Mouse (Mus musculus): ENCODE measurements around the gene Col5a1. TPM values are rescaled to one million over a fixed set of nuclear protein-coding genes. Genes with fewer than 3 reads are reported as not detected.

Col5a1 gene
- 10 to 100 TPM in 1 of 26 experiments, under 1 TPM in 22, not detected in 3; 0.07 to 54.1 (median 0.20) TPM for total RNA-seq (2018; cell fraction: chromatin; rRNA removed)
- total RNA-seq (2018; cell fraction: cytosol; rRNA removed): under 1 TPM in 7 of 26 experiments, not detected in 19; under 0.01 to 0.10 (median under 0.01) TPM
- total RNA-seq (2018; cell fraction: nucleus; rRNA removed): 1 to 10 TPM in 1 of 26 experiments, under 1 TPM in 8, not detected in 17; 0.04 to 9.9 (median 0.08) TPM
- 0.03 to 0.09 TPM in 2 of 3 replicates, not detected in the other for polyA plus RNA-seq (2018)

DNA sequence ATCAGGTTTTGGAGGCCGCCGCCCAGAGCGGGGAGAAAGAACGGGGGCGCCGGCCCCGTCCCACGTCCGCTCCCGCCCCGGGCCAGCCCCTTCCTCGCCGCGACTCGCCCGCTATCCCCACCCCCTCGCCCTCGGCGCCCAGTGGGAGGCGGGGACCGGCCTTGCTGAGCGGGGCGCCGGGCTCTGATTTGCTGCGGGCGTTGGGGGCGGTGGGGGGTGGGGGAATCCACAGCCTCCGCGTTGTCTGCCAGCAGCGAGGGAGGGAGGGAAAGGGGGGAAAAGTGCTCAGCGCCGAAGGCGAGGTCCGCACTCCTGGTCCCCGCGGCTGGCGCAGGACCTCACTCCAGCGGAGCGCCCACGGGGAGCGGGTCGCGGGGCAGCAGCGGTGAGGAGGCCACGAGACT lies at the start of gene Col5a1:
Col5a1 (plus strand) TSS at position 278 of the 404 bp plus-strand sequence.
- Histone ChIP-seq H3K36me3 (ENCODE audit: inconsistent target) (no peaks in the 10 kb centered on the region), H3K27ac (no peak within 1 kb of the TSS), H3K79me2 (ENCODE audit: inconsistent target) (no peaks in the 10 kb centered on the region), H3K4me3 (ENCODE audit: inconsistent target) (no peak within 1 kb of the TSS)
- WGBS (ENCODE audit: missing documents): 3% methylated on average over 21 of the region's 45 CpGs

DNA sequence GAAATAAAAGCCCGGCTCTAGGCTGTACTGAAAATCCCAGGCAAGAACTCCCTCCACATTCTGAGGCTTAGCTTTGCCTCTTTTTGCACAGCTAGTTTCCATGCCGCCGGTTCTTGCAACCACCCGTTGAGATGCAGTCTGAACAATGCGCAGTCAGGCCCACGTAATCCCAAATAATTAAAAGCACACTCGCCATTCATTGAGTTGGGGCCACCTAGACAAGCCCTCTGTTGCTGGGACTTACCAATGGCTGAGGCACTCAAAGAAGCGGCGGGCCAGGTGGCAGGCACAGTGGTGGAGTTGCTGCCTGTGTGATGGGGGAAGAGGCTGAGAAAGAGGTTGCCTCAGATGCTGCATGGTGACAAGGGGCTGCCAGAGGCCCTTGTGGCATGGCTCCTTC lies 48.1 kb upstream of the Col5a1 start:
- H3K27ac ChIP-seq: no peak overlapping the region
- WGBS (ENCODE audit: missing documents): 90% methylated on average over 6 of the region's 9 CpGs
- no peak overlapping the region for H3K4me3 ChIP-seq (ENCODE audit: inconsistent target)
- H3K36me3 ChIP-seq (ENCODE audit: inconsistent target): no peaks in the 10 kb centered on the region
- H3K79me2 ChIP-seq (ENCODE audit: inconsistent target): no peaks in the 10 kb centered on the region

- H3K27ac ChIP-seq: no peak overlapping the region
- H3K79me2 ChIP-seq (ENCODE audit: inconsistent target): no peaks in the 10 kb centered on the region
- 81% methylated on average over 3 of the region's 3 CpGs for WGBS (ENCODE audit: missing documents)
- H3K4me3 ChIP-seq (ENCODE audit: inconsistent target): no peak overlapping the region
- no peaks in the 10 kb centered on the region for H3K36me3 ChIP-seq (ENCODE audit: inconsistent target)
These were observed 45.3 kb upstream of the Col5a1 start for GRCm38 (mm10) chr2:27840890-27841289.

DNA sequence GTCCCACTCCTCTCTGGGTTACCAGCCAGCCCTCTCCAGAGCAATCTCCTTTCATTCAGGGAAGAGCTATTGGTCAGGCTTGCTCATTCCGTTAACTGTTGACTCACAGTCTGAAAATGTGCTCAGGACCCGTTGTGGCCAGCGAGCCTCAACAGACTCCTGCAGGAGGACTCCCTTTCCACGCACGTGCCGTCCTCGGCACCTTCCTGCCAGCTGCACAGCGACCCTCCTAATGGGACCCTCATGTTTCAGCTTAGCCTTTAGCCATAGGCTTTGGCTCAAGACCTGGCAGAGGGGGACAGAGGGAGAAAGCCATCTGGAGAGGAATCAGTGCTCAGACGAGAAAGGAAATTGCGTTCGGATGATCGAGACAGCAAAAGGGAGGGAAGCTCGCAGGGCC lies 43.3 kb upstream of the Col5a1 start:
- H3K4me3 ChIP-seq (ENCODE audit: inconsistent target): no peak overlapping the region
- WGBS (ENCODE audit: missing documents): 82% methylated on average over 11 of the region's 13 CpGs
- H3K36me3 ChIP-seq (ENCODE audit: inconsistent target): no peaks in the 10 kb centered on the region

DNA sequence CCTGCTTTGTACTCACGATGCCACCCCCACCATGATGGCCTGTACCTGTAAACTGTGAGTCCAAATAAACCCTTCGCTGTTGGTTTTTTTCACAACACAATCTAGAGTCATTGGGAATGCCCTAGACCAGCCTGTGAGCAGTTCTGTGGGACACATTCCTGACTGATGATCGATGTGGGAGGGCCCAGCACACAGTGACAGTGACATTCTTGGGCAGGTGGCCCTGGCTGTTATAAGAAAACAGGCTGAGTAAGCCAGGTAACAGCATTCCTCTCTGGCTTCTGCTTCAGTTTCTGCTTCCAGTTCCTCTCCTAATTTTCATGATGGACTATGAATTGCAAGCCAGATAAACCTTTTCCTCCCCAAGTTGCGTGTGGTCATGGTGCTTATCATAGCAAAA lies 41.3 kb upstream of the Col5a1 start:
- Histone ChIP-seq H3K79me2 (ENCODE audit: inconsistent target) (no peaks in the 10 kb centered on the region), H3K27ac (no peak overlapping the region), H3K4me3 (ENCODE audit: inconsistent target) (no peak overlapping the region), H3K36me3 (ENCODE audit: inconsistent target) (no peaks in the 10 kb centered on the region)
- WGBS (ENCODE audit: missing documents): 89% methylated on average over 4 of the region's 4 CpGs

More for the DNA sequence above, 43.3 kb upstream of the Col5a1 start:
- Histone ChIP-seq H3K79me2 (ENCODE audit: inconsistent target) (no peaks in the 10 kb centered on the region), H3K27ac (no peak overlapping the region)

DNA sequence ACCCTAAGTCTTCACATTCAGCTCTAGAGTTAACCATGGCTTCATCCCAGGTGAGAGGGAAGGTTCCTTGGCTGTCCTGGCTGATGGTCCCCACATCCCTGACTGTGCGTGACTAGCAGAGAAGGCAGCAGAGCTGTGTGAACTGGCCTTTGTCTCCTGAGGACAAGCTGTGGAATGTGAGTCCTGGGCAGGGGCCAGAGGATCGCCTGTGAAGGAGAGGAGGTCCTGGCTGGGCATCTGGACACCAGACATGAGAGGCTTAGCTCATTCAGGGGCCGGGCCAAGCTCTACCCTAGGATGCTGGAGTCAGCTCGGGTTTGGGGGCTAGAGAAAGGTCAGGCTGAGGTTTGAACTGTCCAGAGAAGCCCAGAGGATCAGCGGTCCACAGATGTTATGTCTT lies 39.2 kb upstream of the Col5a1 start:
- Histone ChIP-seq H3K79me2 (ENCODE audit: inconsistent target) (no peaks in the 10 kb centered on the region), H3K36me3 (ENCODE audit: inconsistent target) (no peaks in the 10 kb centered on the region), H3K4me3 (ENCODE audit: inconsistent target) (no peak overlapping the region), H3K27ac (no peak overlapping the region)
- WGBS (ENCODE audit: missing documents): 77% methylated on average over 4 of the region's 5 CpGs

GRCm38 (mm10) chr2:27847851-27848435 lies 38.3 kb upstream of the Col5a1 start:
- WGBS (ENCODE audit: missing documents): 81% methylated on average over 7 of the region's 7 CpGs
- Histone ChIP-seq H3K27ac (no peak overlapping the region), H3K36me3 (ENCODE audit: inconsistent target) (no peaks in the 10 kb centered on the region), H3K4me3 (ENCODE audit: inconsistent target) (no peak overlapping the region), H3K79me2 (ENCODE audit: inconsistent target) (no peaks in the 10 kb centered on the region)

DNA sequence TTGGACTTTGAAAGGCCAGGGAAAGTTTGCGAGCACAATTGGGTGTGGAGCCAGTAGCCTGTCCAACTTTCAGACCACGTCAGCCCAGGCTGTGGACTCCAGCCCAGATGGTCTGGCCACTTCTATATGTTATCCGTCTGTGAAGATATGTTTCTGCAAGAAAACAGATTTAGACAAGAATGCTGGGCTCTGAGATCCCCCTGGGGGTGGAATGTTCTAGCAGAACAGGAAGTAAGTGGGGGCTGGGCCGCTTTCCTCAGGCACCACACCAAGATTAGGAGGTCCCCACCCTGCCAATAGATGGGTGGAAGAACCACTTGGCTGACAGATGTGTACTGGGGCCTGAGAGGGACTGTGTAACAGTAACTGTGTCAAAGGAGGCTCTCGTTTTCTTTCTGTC lies 37.8 kb upstream of the Col5a1 start:
- Histone ChIP-seq H3K79me2 (ENCODE audit: inconsistent target) (no peaks in the 10 kb centered on the region), H3K27ac (no peak overlapping the region), H3K36me3 (ENCODE audit: inconsistent target) (no peaks in the 10 kb centered on the region), H3K4me3 (ENCODE audit: inconsistent target) (no peak overlapping the region)
- 78% methylated on average over 5 of the region's 5 CpGs for WGBS (ENCODE audit: missing documents)

- no peak overlapping the region for H3K4me3 ChIP-seq (ENCODE audit: inconsistent target)
- 64% methylated on average over 9 of the region's 9 CpGs for WGBS (ENCODE audit: missing documents)
- H3K36me3 ChIP-seq (ENCODE audit: inconsistent target): no peaks in the 10 kb centered on the region
- no peaks in the 10 kb centered on the region for H3K79me2 ChIP-seq (ENCODE audit: inconsistent target)
- no peak overlapping the region for H3K27ac ChIP-seq
These were observed 27.8 kb upstream of the Col5a1 start for GRCm38 (mm10) chr2:27858348-27858903.

- 78% methylated on average over 9 of the region's 9 CpGs for WGBS (ENCODE audit: missing documents)
- H3K36me3 ChIP-seq (ENCODE audit: inconsistent target): no peaks in the 10 kb centered on the region
- no peak overlapping the region for H3K4me3 ChIP-seq (ENCODE audit: inconsistent target)
- no peak overlapping the region for H3K27ac ChIP-seq
- H3K79me2 ChIP-seq (ENCODE audit: inconsistent target): no peaks in the 10 kb centered on the region
These were observed 24.5 kb upstream of the Col5a1 start for GRCm38 (mm10) chr2:27861576-27862238.

DNA sequence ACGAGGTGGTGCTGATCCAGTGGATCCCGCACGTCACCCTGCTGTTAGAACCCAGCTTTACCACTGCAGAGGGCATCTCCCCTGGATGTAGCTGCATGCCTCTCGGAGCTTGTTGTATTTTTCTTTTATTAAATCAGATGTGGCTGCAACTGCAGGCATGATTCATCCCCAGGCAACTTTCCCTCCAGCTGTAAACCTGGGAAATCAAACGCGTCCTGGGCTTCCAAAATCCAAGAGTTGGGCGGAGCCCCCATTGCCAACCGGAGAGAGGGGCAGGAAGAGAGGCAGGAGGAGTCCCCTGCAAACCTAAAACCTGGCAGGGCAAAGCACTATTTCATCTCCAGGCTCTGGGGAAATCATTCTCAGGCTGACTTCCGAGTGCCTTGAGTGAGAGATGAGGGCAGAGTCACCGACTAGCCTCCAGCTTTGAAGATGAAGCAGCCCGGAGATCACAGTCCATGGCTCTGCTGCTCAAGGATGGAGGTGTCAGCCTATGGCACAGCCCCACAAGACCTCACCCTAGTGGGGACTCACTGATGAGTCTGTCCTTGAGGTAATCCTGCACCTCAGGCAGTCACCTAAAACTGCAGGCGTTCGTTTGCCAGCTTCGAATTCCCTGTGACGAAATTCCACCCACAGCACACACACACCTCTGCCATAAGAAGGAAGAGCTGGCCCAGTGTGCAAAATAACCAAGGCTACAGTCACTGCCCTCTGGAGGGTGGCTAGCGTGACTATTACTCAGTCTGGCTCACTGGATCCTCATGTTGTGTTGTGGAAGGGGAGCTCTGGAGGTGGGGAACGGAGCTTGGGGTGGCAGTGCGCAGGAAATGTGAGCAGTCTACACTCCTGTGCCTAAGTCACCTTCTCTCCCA lies 21.5 kb upstream of the Col5a1 start:
- Histone ChIP-seq H3K79me2 (ENCODE audit: inconsistent target) (no peaks in the 10 kb centered on the region), H3K27ac (no peak overlapping the region), H3K4me3 (ENCODE audit: inconsistent target) (no peak overlapping the region), H3K36me3 (ENCODE audit: inconsistent target) (no peaks in the 10 kb centered on the region)
- 79% methylated on average over 18 of the region's 18 CpGs for WGBS (ENCODE audit: missing documents)

- H3K4me3 ChIP-seq (ENCODE audit: inconsistent target): no peak overlapping the region
- H3K27ac ChIP-seq: no peak overlapping the region
- no peaks in the 10 kb centered on the region for H3K36me3 ChIP-seq (ENCODE audit: inconsistent target)
- WGBS (ENCODE audit: missing documents): 71% methylated on average over 1 of the region's 1 CpGs
- no peaks in the 10 kb centered on the region for H3K79me2 ChIP-seq (ENCODE audit: inconsistent target)
These were observed 15.6 kb upstream of the Col5a1 start for GRCm38 (mm10) chr2:27870586-27870985.

DNA sequence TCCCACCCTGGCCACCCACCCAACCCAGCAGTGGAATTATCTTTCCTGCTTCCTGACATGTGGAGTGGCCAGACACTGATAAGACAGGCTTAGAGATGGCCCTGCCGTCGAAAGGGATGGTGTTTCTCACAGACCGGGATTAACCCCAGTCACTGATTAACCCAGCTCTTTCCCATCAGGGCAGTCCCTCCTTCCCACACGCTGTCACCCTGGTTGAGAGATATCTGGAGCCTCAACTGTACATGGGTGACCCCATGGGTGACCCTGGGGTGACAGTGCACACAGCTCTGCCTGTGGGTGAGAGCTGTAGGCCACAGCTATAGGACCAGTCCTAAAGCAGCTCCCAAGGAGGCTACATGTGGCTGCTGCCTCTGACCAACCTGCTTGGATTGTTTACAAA lies 15.2 kb upstream of the Col5a1 start:
- 79% methylated on average over 4 of the region's 4 CpGs for WGBS (ENCODE audit: missing documents)
- no peaks in the 10 kb centered on the region for H3K79me2 ChIP-seq (ENCODE audit: inconsistent target)
- H3K36me3 ChIP-seq (ENCODE audit: inconsistent target): no peaks in the 10 kb centered on the region
- no peak overlapping the region for H3K4me3 ChIP-seq (ENCODE audit: inconsistent target)
- H3K27ac ChIP-seq: no peak overlapping the region

- no peaks in the 10 kb centered on the region for H3K36me3 ChIP-seq (ENCODE audit: inconsistent target)
- no peak overlapping the region for H3K4me3 ChIP-seq (ENCODE audit: inconsistent target)
- H3K79me2 ChIP-seq (ENCODE audit: inconsistent target): no peaks in the 10 kb centered on the region
- WGBS (ENCODE audit: missing documents): 85% methylated on average over 3 of the region's 3 CpGs
- no peak overlapping the region for H3K27ac ChIP-seq
These were observed 13.9 kb upstream of the Col5a1 start for GRCm38 (mm10) chr2:27872276-27872675.
